Mouse (Mus musculus) spleen, postnatal 36 days (tissue): ENCODE measurements around the gene Vax2.

Source experiments
- DNase-seq, 2 experiments: peaks; one replicate each; pipeline ENCODE4 v3.0.0; 2022; ENCODE audit warnings: low spot score in 2 of 2, mixed read lengths in 1 of 2

Vax2 gene

DNA sequence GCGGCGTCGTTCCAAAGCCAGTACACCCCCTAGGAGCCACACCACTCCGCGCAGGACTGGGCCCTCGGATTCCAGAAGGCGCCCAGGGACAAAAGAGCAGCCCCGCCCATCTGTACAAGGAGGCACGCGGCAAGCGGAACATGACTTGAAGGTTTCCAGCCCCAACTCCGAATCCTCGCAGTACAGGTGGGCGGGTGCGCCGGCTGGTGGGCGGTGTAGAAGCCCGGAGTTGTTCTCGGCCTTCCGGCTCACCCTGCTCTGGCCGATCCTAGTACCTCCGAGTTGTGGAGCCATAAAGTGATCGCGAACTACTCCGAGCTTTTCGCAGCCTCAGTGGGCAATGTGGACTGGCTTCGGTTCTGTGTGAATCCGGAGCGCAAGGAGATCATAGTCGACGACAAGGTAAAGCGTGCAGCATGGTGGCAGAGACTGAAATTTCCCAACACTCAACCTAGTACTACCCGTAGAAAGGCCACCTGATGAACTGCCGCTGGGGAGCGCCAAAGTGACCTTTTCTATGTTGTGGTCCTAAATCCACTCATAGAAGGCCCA lies 51.9 kb downstream of the Vax2 start:
- DNase-seq = no peak

DNA sequence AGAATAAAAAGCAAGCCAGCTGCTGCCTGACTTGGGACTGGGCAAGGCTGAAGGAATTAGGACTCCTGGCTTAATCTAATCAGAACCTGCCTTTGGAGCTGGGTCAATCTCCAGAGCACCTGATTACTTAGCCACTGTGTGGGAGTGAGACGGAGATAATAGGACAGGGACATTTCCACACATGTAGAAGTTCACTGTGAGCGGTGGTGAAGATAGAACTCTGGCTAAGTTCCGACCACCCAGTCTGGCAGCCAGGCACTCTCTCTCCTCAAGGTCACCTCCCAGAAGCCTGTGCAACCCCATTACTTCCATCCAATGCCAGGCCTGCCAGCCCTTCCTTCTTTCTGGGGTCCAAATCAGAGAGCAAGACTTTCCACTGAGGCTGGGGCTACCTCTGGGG lies 55.9 kb downstream of the Vax2 start:
- no peak for DNase-seq

DNA sequence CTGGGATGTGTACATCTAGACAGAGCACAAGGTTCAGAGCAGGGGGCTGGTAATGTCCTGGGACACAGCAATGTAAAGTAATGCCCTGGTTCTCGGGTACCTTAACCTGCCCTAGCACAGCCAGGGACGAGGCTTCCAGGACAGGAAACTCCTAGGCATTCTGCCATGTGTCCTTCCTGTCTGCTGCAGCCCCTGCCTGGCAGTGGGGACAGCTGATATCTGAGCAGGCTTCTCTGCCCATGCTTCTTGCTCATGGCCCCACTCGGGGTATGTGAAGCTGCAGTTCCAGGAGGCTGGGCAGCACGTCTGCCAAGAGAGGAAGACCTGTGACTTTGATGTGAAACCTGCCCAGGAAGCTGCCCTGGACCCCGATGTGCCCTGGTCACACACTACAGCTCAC lies 57.4 kb downstream of the Vax2 start:
- no peak for DNase-seq

DNA sequence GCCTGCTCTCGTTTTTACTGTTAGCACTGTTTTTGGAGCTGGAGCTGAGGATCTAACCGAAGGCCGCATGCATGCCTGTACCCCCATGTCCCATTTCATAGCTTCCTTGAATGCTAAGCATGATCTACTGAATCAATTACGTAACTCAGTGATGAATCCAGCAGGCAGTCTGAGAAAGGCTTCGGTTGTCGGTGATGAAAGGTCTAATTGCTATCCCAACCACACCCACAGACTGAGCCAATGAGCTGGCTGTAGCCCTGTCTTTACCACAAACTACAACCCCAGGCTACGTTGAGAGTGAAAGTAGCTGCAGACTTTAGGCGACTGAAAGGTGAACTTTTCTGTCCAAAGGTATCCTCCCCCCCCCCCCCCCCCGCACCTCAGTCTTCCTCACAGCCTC lies 63.1 kb downstream of the Vax2 start:
- no peak for DNase-seq

DNA sequence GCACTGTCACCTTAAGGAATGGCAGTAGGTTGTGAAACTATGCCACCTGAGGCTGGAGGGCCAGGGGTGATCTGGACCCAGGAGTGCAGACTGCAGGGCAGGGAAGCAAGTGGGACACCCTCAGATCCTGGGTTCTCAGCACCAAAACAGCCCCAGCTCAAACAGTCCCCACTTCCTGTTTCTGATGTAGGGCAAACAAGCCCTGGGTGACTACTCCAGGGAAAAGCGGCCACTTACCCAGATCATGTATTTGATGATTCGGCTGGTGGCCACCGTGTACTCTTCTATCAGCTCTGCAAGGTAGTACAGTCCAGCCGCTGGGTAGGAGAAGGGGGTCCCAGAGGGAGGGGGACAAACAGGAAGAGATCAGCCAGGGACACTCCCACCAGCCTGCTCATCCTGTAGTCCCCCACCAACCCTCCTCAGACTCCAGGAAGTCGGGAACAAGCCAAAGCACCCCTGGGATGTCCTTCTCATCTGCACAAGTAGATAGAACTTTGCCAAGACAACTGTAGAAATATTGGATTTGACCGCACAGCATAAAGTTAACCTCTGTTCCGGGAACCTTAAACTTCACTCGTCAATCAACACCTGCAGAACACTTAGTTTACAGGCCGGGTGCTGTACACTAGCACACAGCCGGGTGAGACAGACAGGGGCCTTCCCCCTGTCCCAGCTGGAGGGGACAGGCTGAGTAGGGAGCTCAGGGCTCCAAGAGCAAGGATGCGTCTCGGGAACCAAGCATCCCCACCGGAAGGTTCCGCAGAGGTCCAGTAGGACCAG lies 63.9 kb downstream of the Vax2 start:
- no peak for DNase-seq

DNA sequence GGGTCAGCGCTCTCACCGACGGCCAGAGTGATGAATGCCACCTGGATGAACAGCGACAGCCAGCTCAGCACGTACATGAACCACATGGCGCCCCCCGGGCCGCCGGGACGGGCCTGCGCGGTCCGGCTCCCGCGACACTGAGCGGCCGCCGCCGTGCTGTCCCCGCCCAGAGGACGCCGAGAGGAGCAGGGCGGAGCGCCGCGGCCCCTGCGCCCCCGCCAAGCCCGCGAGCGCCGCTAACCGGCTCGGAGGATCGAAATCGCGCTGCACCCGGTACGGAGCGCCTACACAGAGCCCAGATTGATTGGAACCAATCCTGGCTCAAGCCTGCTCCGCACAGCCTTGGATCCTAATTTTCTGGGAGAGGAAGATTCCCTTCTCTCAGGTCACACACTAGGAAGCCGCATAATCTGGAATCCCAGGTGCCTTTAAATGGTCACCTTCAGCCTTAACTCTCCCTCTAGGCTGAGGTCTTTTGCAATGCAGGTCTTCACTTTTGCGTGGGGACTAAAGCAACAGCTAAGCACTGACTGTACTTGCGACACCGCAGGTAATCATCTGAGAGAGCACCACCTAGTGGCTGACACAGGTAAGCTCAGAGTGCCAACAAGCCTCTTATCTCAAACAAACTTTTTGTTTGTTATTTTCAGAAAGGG lies 64.7 kb downstream of the Vax2 start, which contains the start of gene Tex261:
TSS of gene Tex261 (minus strand) at position 176 of the 656 bp plus-strand sequence.
- peak; percentile 84 to 87 for DNase-seq

DNA sequence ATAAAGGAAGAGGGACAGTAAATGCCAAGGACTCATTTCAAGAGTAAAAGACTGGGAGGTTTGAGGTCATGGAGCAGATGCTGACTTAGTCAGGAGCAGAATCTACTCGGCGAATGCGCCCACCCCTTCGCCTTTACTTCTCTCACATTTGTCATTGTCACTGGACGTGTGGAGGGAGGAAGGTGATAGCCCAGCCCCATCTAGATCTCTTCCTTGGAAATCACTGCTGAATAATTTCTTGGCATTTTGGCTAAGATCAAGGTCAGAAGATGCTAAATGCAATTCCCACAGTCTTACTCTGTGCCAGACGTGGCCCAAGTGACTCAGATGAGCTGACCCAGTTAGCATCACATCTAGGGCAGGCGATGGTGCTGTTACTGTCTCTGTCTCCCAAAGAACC lies 67.2 kb downstream of the Vax2 start:
- no peak for DNase-seq

DNA sequence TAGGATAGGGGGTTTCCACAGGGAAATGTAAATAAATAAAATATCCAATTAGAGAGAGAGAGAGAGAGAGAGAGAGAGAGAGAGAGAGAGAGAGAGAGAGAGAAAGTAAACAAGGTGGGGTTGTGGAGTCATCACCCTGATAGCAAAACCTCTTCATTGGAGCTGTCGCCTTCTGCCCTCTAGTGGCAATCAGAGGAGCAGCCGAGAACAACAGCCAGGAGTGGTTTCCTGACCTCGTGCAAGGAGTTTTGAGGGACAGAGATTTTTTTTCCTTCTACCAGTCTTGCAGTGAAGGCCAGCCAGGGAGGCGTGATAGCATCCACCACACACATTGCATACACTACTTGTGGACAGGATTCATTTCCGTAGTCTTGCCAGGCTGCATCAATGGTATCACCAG lies 68.0 kb downstream of the Vax2 start:
- DNase-seq = peak; percentile 45 to 50

DNA sequence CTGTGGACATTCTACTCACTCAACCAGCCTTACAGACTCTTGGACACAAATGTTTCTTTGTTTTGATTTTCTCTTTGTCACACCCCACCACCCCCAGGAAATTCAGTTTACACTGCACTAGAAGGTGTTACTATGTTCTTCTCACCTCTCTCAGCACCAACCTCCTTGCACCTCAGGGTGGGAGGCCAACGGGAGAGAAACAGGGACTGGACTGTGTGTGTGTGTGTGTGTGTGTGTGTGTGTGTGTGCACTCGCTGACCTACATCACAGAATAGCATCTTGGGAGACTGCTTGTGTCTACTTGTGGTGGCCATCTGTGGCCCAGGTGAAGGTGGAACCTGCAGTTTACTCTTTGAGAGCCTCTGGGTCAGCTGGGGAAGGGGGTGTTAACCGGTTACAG lies 75.4 kb downstream of the Vax2 start:
- DNase-seq = no peak
